Mouse (Mus musculus): ENCODE data around the gene Foxo6. TPM values are rescaled to one million over a fixed set of nuclear protein-coding genes. Genes with fewer than 3 reads are reported as not detected.

Foxo6 gene
- polyA plus RNA-seq, 2 experiments: 0.29 to 2.0 TPM

DNA sequence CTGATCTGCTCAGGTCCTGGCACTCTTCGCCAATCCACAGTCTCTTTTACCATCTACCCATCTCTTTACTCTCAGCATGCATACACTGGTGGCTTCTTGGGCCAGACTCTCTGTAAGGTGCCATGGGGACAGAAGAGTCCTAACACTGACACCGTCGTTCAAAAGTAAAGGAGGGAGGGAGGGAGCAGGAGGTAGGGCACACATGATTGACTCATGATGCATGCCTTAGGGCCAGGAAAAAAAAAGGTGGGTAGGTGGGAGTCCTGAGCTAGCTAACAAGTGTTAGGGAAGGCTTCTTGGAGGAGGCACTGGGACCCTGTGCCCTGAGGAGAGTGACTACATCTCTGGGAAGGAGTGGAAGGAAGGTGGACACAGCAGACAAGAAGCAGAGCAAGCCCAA lies 1.9 kb downstream of the Foxo6 start:
- H3K36me3 ChIP-seq (ENCODE audit: control insufficient read depth, insufficient read depth, low read length): no peaks in the 10 kb centered on the region
- H3K9me3 ChIP-seq (ENCODE audit: control insufficient read depth, low read length): no peaks in the 10 kb centered on the region
- peaks cover 44% of the 10 kb centered on the region for H3K27me3 ChIP-seq (ENCODE audit: control insufficient read depth, insufficient read depth, low read length)
- ATAC-seq (ENCODE audit: low FRiP score, low read depth) (no peak), DNase-seq (ENCODE audit: low spot score) (no peak)
- 67% methylated on average over 3 of the region's 3 CpGs for WGBS
- peaks cover 20% of the 10 kb centered on the region for H3K4me1 ChIP-seq (ENCODE audit: control insufficient read depth, insufficient read depth, low read length)
- H3K4me3 ChIP-seq (replicated peaks; ENCODE audit: low read length): no peak overlapping the region
- no peak overlapping the region for H3K27ac ChIP-seq (replicated peaks; ENCODE audit: low read depth, low read length)
- H3K4me2 ChIP-seq (replicated peaks; ENCODE audit: low read depth, low read length, severe bottlenecking): no peak overlapping the region
- H3K9ac ChIP-seq (ENCODE audit: low read depth, low read length, severe bottlenecking): no peak overlapping the region
- no peak for TF ChIP-seq POLR2A (IDR thresholded peaks at IDR 0.05; ENCODE audit: borderline replicate concordance, extremely low read depth, insufficient read depth, insufficient read length)

DNA sequence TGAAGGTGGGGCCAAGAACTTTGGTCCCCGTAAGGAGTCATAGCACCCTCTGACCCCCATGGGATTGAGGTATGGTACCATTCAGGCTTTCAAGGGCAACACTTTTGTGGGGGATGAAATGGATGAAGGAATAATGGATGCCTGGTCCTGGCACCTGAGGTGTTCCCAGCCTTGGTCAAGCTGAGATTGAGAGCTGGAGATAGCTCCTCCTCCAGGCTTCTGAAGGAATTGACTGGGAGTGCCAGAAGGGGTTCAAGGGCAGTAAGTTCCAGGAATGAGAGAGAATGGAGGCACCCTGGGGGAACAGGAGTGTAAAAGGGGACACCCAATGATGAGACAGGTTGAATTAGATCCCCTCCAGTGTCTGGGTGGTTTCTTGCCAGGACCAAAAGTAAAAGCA lies 3.0 kb downstream of the Foxo6 start:
- Histone ChIP-seq H3K9ac (ENCODE audit: low read depth, low read length, severe bottlenecking) (no peak overlapping the region), H3K27me3 (ENCODE audit: control insufficient read depth, insufficient read depth, low read length) (peaks cover 44% of the 10 kb centered on the region), H3K4me2 (replicated peaks; ENCODE audit: low read depth, low read length, severe bottlenecking) (no peak overlapping the region), H3K4me3 (replicated peaks; ENCODE audit: low read length) (no peak overlapping the region), H3K9me3 (ENCODE audit: control insufficient read depth, low read length) (no peaks in the 10 kb centered on the region), H3K36me3 (ENCODE audit: control insufficient read depth, insufficient read depth, low read length) (no peaks in the 10 kb centered on the region), H3K4me1 (ENCODE audit: control insufficient read depth, insufficient read depth, low read length) (peaks cover 20% of the 10 kb centered on the region), H3K27ac (replicated peaks; ENCODE audit: low read depth, low read length) (no peak overlapping the region)
- TF ChIP-seq POLR2A (IDR thresholded peaks at IDR 0.05; ENCODE audit: borderline replicate concordance, extremely low read depth, insufficient read depth, insufficient read length): no peak
- DNase-seq (ENCODE audit: low spot score) (no peak), ATAC-seq (ENCODE audit: low FRiP score, low read depth) (no peak)
- 67% methylated on average over 1 of the region's 1 CpGs for WGBS

DNA sequence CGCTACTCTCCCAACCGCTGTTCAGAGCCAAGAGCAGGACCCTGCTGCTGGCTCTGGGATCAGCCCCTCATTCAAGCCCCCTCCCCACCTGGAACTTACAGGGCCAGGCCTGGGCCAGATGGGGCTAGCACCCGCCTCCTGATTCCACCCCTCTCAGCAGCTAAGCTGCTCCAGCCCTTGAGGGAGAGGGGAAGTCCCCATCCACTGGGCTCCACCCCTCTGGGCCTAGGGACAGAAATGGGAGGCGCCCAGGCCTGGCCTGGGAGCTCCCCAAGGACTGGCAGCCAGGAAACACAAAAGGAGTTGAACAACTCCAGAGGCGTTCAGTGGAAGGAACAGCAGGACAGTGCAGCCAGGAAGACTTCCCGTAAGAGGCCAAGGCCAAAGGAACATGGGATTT lies 4.0 kb downstream of the Foxo6 start:
- Histone ChIP-seq H3K9ac (ENCODE audit: low read depth, low read length, severe bottlenecking) (peak overlapping the region; percentile 55), H3K27me3 (ENCODE audit: control insufficient read depth, insufficient read depth, low read length) (peaks cover 44% of the 10 kb centered on the region), H3K4me2 (replicated peaks; ENCODE audit: low read depth, low read length, severe bottlenecking) (peak overlapping the region; percentile 95), H3K27ac (replicated peaks; ENCODE audit: low read depth, low read length) (no peak overlapping the region), H3K36me3 (ENCODE audit: control insufficient read depth, insufficient read depth, low read length) (no peaks in the 10 kb centered on the region), H3K4me1 (ENCODE audit: control insufficient read depth, insufficient read depth, low read length) (peaks cover 20% of the 10 kb centered on the region), H3K4me3 (replicated peaks; ENCODE audit: low read length) (peak overlapping the region; percentile 43), H3K9me3 (ENCODE audit: control insufficient read depth, low read length) (no peaks in the 10 kb centered on the region)
- DNase-seq (ENCODE audit: low spot score): peak; percentile 63
- ATAC-seq (ENCODE audit: low FRiP score, low read depth): no peak
- TF ChIP-seq POLR2A (IDR thresholded peaks at IDR 0.05; ENCODE audit: borderline replicate concordance, extremely low read depth, insufficient read depth, insufficient read length): no peak
- WGBS: 13% methylated on average over 4 of the region's 6 CpGs

DNA sequence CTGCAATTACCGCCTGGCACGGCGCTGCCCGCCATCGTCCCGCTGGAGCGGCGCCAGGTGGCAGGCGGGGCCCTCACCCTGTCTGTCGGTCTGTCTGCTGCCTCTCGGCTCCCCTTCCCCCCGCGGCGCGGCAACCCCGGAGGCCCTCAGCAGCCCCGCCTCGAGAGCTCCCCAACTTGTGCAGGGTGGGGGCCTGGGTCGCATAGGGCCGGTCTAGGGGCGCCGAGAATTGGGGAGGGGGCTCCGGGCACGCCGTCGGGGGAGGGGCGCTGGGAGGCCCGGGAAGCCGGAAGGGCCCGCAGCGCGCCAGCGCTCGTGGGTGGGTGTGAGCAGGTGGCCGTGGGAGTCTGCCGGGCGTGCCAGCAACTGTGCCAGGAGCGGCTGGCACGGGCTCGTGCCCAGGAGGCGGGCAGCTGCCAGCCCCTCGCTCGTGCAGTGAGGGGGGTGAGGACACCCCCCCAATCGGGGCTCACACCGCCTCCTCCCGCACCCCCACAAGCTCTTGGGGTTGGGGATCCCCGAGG lies 4.5 kb downstream of the Foxo6 start:
- peaks cover 44% of the 10 kb centered on the region for H3K27me3 ChIP-seq (ENCODE audit: control insufficient read depth, insufficient read depth, low read length)

DNA sequence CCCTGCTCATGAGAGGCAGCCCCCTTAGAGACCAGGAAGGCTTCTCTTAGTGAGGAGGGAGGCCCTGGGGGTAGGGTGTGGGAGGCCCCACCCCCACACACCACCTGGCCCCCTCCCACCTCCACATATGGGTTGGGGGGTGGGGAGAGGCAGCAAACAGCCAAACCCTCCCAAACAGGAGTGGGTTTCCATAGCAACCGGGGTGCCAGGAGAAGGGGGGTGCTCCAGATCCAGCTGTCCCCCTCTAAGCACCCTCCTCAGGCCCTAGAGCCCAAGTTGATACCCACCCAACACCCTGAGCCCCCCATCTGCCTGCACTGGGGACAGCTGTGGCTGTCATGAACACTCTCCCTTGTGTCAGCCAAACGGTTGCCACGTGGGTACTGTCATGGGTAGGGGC lies 6.1 kb downstream of the Foxo6 start:
- DNase-seq (ENCODE audit: low spot score) (no peak), ATAC-seq (ENCODE audit: low FRiP score, low read depth) (no peak)
- 51% methylated on average over 2 of the region's 3 CpGs for WGBS
- Histone ChIP-seq H3K27ac (replicated peaks; ENCODE audit: low read depth, low read length) (no peak overlapping the region), H3K4me1 (ENCODE audit: control insufficient read depth, insufficient read depth, low read length) (peaks cover 13% of the 10 kb centered on the region), H3K9ac (ENCODE audit: low read depth, low read length, severe bottlenecking) (no peak overlapping the region), H3K36me3 (ENCODE audit: control insufficient read depth, insufficient read depth, low read length) (no peaks in the 10 kb centered on the region), H3K4me2 (replicated peaks; ENCODE audit: low read depth, low read length, severe bottlenecking) (no peak overlapping the region), H3K4me3 (replicated peaks; ENCODE audit: low read length) (no peak overlapping the region), H3K27me3 (ENCODE audit: control insufficient read depth, insufficient read depth, low read length) (peaks cover 30% of the 10 kb centered on the region), H3K9me3 (ENCODE audit: control insufficient read depth, low read length) (no peaks in the 10 kb centered on the region)
- no peak for TF ChIP-seq POLR2A (IDR thresholded peaks at IDR 0.05; ENCODE audit: borderline replicate concordance, extremely low read depth, insufficient read depth, insufficient read length)

More for the DNA sequence above, 4.5 kb downstream of the Foxo6 start:
- TF ChIP-seq POLR2A (IDR thresholded peaks at IDR 0.05; ENCODE audit: borderline replicate concordance, extremely low read depth, insufficient read depth, insufficient read length): no peak
- peak overlapping the region; percentile 43 for H3K4me3 ChIP-seq (replicated peaks; ENCODE audit: low read length)
- ATAC-seq (ENCODE audit: low FRiP score, low read depth) (no peak), DNase-seq (ENCODE audit: low spot score) (no peak)
- H3K4me2 ChIP-seq (replicated peaks; ENCODE audit: low read depth, low read length, severe bottlenecking): peak overlapping the region; percentile 95
- peak overlapping the region; percentile 55 for H3K9ac ChIP-seq (ENCODE audit: low read depth, low read length, severe bottlenecking)
- no peaks in the 10 kb centered on the region for H3K36me3 ChIP-seq (ENCODE audit: control insufficient read depth, insufficient read depth, low read length)
- peaks cover 20% of the 10 kb centered on the region for H3K4me1 ChIP-seq (ENCODE audit: control insufficient read depth, insufficient read depth, low read length)
- no peak overlapping the region for H3K27ac ChIP-seq (replicated peaks; ENCODE audit: low read depth, low read length)
- H3K9me3 ChIP-seq (ENCODE audit: control insufficient read depth, low read length): no peaks in the 10 kb centered on the region
- WGBS: 8% methylated on average over 25 of the region's 47 CpGs

DNA sequence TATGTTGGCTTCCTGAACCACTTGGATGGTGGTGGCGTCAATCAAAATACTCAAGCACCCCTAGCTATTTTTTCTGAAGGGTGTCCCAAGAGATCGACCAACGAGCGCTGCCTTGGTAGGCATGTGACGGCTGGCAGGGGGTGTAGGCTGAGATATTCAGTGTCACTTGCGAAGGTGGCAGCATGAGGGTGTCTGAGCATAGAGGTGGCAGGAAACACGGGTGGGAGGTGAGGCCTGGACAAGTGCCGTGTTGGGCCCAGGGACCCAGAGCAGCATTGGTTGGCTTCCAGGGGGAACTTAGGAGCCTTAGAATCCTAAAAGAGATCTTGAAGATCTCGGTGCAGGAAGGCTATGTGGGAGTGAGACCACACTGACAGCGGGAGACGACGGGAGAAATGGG lies 6.7 kb downstream of the Foxo6 start:
- H3K9ac ChIP-seq (ENCODE audit: low read depth, low read length, severe bottlenecking): no peak overlapping the region
- TF ChIP-seq POLR2A (IDR thresholded peaks at IDR 0.05; ENCODE audit: borderline replicate concordance, extremely low read depth, insufficient read depth, insufficient read length): no peak
- H3K4me3 ChIP-seq (replicated peaks; ENCODE audit: low read length): no peak overlapping the region
- H3K9me3 ChIP-seq (ENCODE audit: control insufficient read depth, low read length): no peaks in the 10 kb centered on the region
- H3K36me3 ChIP-seq (ENCODE audit: control insufficient read depth, insufficient read depth, low read length): no peaks in the 10 kb centered on the region
- DNase-seq (ENCODE audit: low spot score) (no peak), ATAC-seq (ENCODE audit: low FRiP score, low read depth) (no peak)
- H3K4me2 ChIP-seq (replicated peaks; ENCODE audit: low read depth, low read length, severe bottlenecking): no peak overlapping the region
- peaks cover 13% of the 10 kb centered on the region for H3K4me1 ChIP-seq (ENCODE audit: control insufficient read depth, insufficient read depth, low read length)
- peaks cover 28% of the 10 kb centered on the region for H3K27me3 ChIP-seq (ENCODE audit: control insufficient read depth, insufficient read depth, low read length)
- 83% methylated on average over 12 of the region's 12 CpGs for WGBS
- no peak overlapping the region for H3K27ac ChIP-seq (replicated peaks; ENCODE audit: low read depth, low read length)
